Mouse (Mus musculus) liver, embryonic 14.5 days (tissue): ENCODE data around the gene Sap30l.

Source experiments
- CTCF ChIP-seq: IDR thresholded peaks from 2 replicates; pipeline ENCODE4 v1.5.1; 2016; ENCODE audit warnings: antibody characterized with exemption, low read depth, control low read depth
- EP300 ChIP-seq: IDR thresholded peaks from 2 replicates; pipeline ENCODE4 v1.6.1; 2016; ENCODE audit warnings: antibody characterized with exemption, low read depth

- TF ChIP-seq CTCF (no peak), EP300 (no peak)
These were observed 29.9 kb downstream of the Sap30l start for GRCm38 (mm10) chr11:57831281-57831781.
